Mouse (Mus musculus) stomach, embryonic 15.5 days (tissue): ENCODE measurements around the gene Fuom. TPM values are rescaled to one million over a fixed set of nuclear protein-coding genes. Genes with fewer than 3 reads are reported as not detected.
A peak's percentile ranks its signal among the peaks of the same experiment; 100 is the strongest.
"Not testable (repeated sequence)": the region's sequence is repeated elsewhere in the genome, so short reads cannot be mapped to it uniquely, and the experiment has no call there.

Experiments
- ATAC-seq: fragments of 200-750 bp; cut with Nextera tagmentation; 2 replicates; pipeline ENCODE4 v1.8.0; 2017; ENCODE audit warnings: low read depth, moderate number of reproducible peaks, moderate TSS enrichment; ENCODE audit not compliant: insufficient read depth, low FRiP score
- H3K27ac ChIP-seq: fragments of 300-500 bp; sonication (generic); 2 replicates; pipeline ENCODE4 v1.5.1; 2015; ENCODE audit warnings: mild to moderate bottlenecking, inconsistent platforms
- H3K27me3 ChIP-seq: fragments of 300-500 bp; sonication (generic); replicated peaks from 2 replicates; pipeline ENCODE4 v1.6.1; 2015; ENCODE audit warnings: inconsistent platforms
- H3K36me3 ChIP-seq: fragments of 300-500 bp; sonication (generic); 2 replicates; pipeline ENCODE4 v1.6.1; 2015; ENCODE audit warnings: inconsistent platforms
- H3K4me1 ChIP-seq: fragments of 300-500 bp; sonication (generic); 2 replicates; pipeline ENCODE4 v1.6.1; 2015; ENCODE audit warnings: inconsistent platforms
- H3K4me2 ChIP-seq: fragments of 300-500 bp; sonication (generic); 2 replicates; pipeline ENCODE4 v1.6.1; 2015; ENCODE audit warnings: mild to moderate bottlenecking, inconsistent platforms
- H3K4me3 ChIP-seq: fragments of 300-500 bp; sonication (generic); replicated peaks from 2 replicates; pipeline ENCODE4 v1.5.1; 2015; ENCODE audit warnings: inconsistent platforms
- H3K9ac ChIP-seq: fragments of 300-500 bp; sonication (generic); 2 replicates; pipeline ENCODE4 v1.6.1; 2015; ENCODE audit warnings: inconsistent platforms
- H3K9me3 ChIP-seq: fragments of 300-500 bp; sonication (generic); 2 replicates; pipeline ENCODE4 v1.6.1; 2016; ENCODE audit warnings: inconsistent platforms
- WGBS: fragments of 180-500 bp; shearing (Covaris S2); methylation state at CpG from one replicate; pipeline ENCODE4 v1.1.7; 2015; 5-methylcytosine and 5-hydroxymethylcytosine counted together
- polyA plus RNA-seq: library from polyadenylated mRNA; unstranded; fragments of >200 nt; fragmentation: Nextera tagmentation; extraction: Ambion mirVana; gene quantifications from 2 replicates; pipeline ENCODE4 v1.2.1, GENCODE M21; 2015

Fuom gene
- polyA plus RNA-seq: 32.4 and 41.4 TPM in 2 replicates

DNA sequence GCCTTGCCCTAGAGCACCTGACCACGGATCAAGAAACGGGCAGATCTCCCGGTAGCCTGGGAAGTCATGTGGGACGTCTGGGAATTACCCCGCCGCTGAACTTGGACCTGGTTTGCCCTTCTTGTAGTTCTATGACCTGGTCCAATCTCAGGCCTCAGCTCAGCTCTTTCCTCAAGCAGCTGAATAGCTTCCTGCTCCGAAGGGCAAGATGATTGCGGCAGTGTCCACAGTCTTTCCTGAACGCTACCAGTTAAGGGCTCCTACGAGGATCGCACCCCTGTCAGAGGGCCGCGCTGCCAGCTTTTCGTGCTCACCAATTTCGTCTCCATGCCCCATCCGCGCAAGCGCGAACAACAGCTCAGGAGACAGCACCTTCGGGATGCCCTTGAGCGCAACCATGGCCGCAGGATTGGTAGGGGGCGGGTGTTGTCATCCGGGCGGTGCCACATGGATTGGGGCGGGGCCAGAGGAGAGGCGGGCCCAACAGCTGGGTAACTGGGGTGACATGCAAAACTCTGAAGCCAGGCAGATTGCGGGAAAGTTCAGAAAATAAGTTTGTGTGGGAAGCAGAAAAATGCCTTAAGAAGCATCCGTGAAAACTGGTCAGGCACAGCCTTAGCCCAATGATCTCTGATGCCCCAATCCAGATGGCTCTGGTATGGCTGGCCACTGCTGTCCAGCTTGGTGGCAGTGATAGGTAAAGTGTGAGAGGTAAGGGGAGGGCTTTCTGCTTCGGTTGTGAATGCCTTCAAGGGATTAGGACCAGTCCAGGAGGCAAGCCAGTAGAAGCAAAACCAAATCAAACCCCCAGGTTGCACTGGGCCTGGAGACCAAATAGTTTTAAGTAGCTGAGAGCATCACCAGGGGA lies at the start of gene Fuom:
Gene Fuom (minus strand): TSS at position 449 of the 868 bp plus-strand sequence.
- Histone ChIP-seq H3K9ac (peak within 1 kb of the TSS; percentile 12; the same call in 1 of the 2 replicates), H3K4me1 (peaks cover 16% of the 10 kb centered on the region), H3K9me3 (no peaks in the 10 kb centered on the region), H3K4me3 (peak within 1 kb of the TSS; percentile 48), H3K27me3 (no peaks in the 10 kb centered on the region), H3K4me2 (peak within 1 kb of the TSS; percentile 84), H3K27ac (no peak within 1 kb of the TSS), H3K36me3 (peaks cover 5% of the 10 kb centered on the region)
- peak; percentile 91 for ATAC-seq
- WGBS: 2% methylated on average over 30 of the region's 30 CpGs

DNA sequence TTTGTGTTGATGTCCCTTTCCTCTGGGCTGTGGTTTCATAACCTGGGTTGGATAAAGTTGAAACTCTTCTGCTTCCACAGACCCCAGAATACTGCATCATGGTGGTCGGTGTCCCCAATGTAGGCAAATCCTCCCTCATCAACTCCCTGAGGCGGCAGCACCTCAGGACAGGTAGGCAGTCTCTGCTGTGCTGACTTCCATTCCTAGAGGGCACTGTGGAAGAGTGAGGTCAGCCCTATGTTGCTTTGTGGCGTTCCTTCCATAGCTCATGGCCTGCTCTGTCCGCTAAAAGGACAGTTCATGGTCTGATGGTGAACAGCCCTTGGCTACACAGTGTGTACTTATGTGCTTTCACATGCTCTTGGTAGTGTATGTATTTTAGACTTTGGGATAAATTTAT lies 42.3 kb upstream of the Fuom start:
- H3K4me3 ChIP-seq: no peak overlapping the region
- H3K27ac ChIP-seq: no peak overlapping the region
- 85% methylated on average over 4 of the region's 4 CpGs for WGBS
- ATAC-seq: no peak
- H3K4me1 ChIP-seq: no peaks in the 10 kb centered on the region
- H3K36me3 ChIP-seq: no peaks in the 10 kb centered on the region
- H3K9ac ChIP-seq: no peak overlapping the region
- H3K9me3 ChIP-seq: no peaks in the 10 kb centered on the region
- H3K4me2 ChIP-seq: no peak overlapping the region
- no peaks in the 10 kb centered on the region for H3K27me3 ChIP-seq

DNA sequence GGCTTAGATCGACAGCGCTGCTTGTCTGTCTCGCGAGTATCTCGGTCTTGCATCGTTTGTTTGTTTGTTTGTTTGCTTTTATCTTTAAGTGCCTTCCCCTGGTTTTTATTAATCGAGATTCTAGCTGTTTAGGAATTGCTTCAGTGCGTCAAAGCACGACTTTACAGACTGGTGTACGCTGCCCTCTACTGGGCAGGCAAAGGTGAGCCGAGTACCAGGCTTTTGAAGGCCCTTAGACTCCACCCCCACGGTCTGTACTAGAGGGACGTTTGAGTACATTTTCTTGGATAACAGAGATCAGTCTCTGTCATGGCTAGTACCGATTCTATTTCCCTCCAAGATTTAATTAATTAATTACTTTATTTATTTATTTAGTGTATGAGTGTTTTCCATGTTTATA lies 39.1 kb upstream of the Fuom start:
- Histone ChIP-seq H3K36me3 (no peaks in the 10 kb centered on the region), H3K27ac (no peak overlapping the region), H3K9me3 (no peaks in the 10 kb centered on the region), H3K27me3 (no peaks in the 10 kb centered on the region), H3K4me2 (no peak overlapping the region), H3K9ac (no peak overlapping the region), H3K4me1 (peaks cover 4% of the 10 kb centered on the region; the same call in 1 of the 2 replicates), H3K4me3 (no peak overlapping the region)
- no peak for ATAC-seq
- 5% methylated on average over 14 of the region's 14 CpGs for WGBS

DNA sequence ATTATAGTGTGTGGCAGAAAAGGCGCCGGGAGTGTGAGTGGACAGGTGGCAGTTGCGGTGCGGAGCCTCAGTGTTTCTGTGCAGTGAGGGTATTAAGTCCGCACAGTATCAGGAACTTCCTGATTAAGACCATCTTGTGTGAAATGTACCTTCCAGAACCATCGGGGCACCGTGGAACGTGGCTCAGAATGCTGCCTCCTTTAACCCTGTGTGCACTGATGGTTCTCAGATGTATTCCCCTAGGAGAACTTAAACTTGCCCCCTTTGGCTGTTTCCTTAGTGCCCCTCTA lies 35.7 kb upstream of the Fuom start:
- Histone ChIP-seq H3K27me3 (no peaks in the 10 kb centered on the region), H3K4me1 (peaks cover 4% of the 10 kb centered on the region; the same call in 1 of the 2 replicates), H3K9ac (peak overlapping the region; percentile 78), H3K4me3 (peak overlapping the region; percentile 62), H3K9me3 (no peaks in the 10 kb centered on the region), H3K4me2 (peak overlapping the region; percentile 92), H3K27ac (peak overlapping the region; percentile 80), H3K36me3 (no peaks in the 10 kb centered on the region)
- 2% methylated on average over 8 of the region's 8 CpGs for WGBS
- no peak for ATAC-seq

DNA sequence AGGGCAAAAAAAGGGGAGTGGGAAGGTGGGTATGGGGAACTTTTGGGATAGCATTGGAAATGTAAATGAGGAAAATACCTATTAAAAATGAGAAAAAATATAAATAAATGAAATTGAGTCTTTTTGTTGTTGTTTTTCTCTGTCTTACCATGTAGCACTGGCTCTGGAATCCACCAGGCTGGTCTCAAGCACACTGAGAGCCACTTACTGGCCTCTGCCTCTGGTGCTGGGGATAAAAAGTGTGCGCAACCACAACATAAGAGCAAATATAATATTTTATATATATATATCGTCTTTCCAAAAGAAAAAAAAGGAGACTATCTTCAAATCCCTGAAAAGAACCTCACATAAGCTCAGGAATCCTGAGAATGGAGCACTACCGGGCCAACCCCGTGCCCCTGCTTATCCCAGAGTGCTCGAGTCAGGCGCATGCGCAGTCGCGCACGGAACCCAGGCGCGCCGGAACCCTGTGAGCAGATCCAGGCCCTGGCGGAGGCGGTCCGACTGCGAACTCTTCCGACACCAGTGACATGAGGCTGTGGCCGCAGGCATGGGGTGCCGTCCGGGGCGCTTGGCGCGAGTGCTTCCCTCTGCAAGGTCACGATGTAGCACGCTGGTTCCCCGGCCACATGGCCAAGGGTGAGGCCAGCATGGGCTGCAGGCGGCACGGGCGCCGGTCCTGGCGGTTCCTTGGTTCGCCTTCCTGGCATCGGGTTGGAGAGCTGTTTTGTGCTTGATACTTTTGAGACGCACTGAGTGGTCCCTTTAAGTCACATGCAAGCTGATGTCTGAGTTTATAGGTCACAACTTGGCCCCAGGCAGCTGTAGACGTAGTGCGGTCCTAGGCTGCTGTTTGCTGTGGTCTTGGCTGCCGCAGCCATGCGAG lies 35.1 kb upstream of the Fuom start, which contains the start of gene Mtg1:
Gene Mtg1 (plus strand): TSS at position 430 of the 886 bp plus-strand sequence.
- peaks cover 4% of the 10 kb centered on the region; the same call in 1 of the 2 replicates for H3K4me1 ChIP-seq
- H3K27ac ChIP-seq: peak within 1 kb of the TSS; percentile 80
- no peaks in the 10 kb centered on the region for H3K36me3 ChIP-seq
- peak within 1 kb of the TSS; percentile 78 for H3K9ac ChIP-seq
- no peaks in the 10 kb centered on the region for H3K27me3 ChIP-seq
- H3K4me2 ChIP-seq: peak within 1 kb of the TSS; percentile 92
- WGBS: 1% methylated on average over 39 of the region's 39 CpGs
- peak; percentile 98 for ATAC-seq
- H3K4me3 ChIP-seq: peak within 1 kb of the TSS; percentile 62
- no peaks in the 10 kb centered on the region for H3K9me3 ChIP-seq

DNA sequence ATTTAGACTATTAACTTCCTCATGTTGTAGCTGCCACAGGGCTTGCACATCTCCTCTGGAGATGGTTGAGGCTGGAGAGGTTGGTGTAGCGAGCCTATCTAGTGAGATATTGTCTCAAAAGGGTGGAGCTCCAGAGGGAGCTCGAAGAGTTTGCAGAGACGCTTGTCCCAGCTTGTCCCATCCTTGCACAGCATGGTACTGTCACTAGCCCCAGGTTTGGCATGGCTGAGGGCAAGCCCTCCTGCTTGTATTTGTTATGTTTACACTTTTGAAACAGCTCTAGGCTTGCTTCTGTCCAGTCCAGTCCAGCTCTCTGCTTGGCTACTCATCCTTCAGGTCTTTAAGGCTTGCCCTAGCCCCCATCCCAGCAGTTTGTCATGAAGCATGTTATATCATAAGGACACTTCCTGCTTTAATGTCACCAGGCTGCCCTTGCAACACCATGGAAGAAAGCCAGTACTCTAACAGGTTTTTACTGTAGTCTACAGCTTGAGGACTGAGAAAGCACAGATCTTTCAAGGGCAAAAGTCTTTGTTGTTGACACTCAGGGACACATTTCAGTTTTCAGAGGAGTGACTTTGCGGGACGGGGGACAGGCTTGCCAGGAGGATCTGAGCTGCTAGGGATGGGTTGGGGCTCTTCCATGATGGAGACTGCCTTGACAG lies 33.0 kb upstream of the Fuom start:
- Histone ChIP-seq H3K27ac (no peak overlapping the region), H3K9ac (no peak overlapping the region), H3K27me3 (no peaks in the 10 kb centered on the region), H3K4me1 (peaks cover 4% of the 10 kb centered on the region; the same call in 1 of the 2 replicates), H3K36me3 (no peaks in the 10 kb centered on the region), H3K4me3 (no peak overlapping the region), H3K4me2 (no peak overlapping the region), H3K9me3 (no peaks in the 10 kb centered on the region)
- ATAC-seq: no peak
- WGBS: 85% methylated on average over 5 of the region's 5 CpGs

DNA sequence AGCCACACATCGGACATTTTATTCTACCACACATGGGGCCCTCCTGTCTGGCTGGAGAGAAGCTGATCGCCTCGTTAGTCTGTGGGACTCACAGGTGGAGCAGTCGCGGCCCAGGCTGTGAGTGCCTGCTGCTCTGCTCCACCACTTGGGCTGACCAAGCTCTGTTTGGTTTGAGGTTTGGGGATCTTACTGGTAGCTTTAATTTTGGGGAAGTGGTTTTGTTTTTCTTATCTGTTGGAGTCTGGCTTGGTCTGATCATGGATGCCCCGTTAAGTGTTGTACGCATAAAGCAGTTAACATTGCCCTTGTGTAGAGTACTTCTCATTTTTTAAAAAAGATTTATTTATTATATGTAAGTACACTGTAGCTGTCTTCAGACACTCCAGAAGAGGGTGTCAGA lies 31.8 kb upstream of the Fuom start:
- H3K4me1 ChIP-seq, ATAC-seq: not testable (repeated sequence)
- 91% methylated on average over 7 of the region's 7 CpGs for WGBS

DNA sequence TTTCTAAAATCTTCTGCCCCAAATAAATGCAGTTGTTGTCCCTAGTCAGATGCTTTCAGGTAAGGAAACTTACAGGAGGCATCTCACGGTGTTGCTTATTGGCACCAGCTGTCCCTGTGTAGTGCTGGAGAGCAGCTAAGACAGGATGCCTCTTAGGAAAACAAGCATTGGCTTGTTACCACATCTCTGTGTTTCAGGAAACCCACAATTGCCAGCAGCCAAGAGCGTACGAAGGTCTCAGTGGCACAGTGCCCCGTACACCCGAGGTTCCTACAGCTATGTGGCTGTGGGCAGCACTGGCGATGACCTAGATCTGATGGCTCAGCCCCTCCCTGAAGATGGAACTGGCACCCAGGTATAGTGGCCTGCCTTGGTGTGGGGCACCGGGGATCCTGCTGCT lies 29.9 kb upstream of the Fuom start:
- not testable (repeated sequence) for H3K9ac ChIP-seq, H3K27me3 ChIP-seq, ATAC-seq, H3K4me1 ChIP-seq, H3K4me2 ChIP-seq, H3K36me3 ChIP-seq, H3K9me3 ChIP-seq, H3K4me3 ChIP-seq, H3K27ac ChIP-seq
- 87% methylated on average over 7 of the region's 7 CpGs for WGBS

More for the DNA sequence above, 31.8 kb upstream of the Fuom start:
- not testable (repeated sequence) for H3K4me3 ChIP-seq, H3K9me3 ChIP-seq, H3K9ac ChIP-seq, H3K27ac ChIP-seq, H3K36me3 ChIP-seq, H3K4me2 ChIP-seq, H3K27me3 ChIP-seq

DNA sequence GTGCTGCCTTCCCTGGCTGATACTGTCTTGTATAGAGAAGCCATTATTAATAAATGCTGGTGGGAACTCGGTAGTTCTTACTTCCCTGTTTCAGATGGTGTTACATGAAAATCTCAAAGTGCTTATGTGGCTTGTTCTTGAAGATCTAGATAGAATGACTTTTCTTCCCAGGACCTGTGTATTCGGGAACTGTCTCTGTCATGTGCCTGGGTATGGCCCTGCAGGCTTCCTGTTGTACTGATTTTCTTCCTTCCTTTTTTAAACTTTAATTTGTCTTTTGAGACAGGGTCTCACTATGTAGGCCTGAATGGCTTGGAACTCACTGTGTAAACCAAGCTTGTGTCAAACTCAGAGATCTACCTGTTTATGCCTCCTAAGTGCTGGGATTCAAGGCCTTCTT lies 25.7 kb upstream of the Fuom start:
- no peak overlapping the region for H3K9ac ChIP-seq
- peaks cover 13% of the 10 kb centered on the region for H3K4me1 ChIP-seq
- H3K27ac ChIP-seq: no peak overlapping the region
- no peaks in the 10 kb centered on the region for H3K27me3 ChIP-seq
- no peaks in the 10 kb centered on the region for H3K9me3 ChIP-seq
- H3K4me2 ChIP-seq: no peak overlapping the region
- ATAC-seq: no peak
- 70% methylated on average over 2 of the region's 2 CpGs for WGBS
- peaks cover 8% of the 10 kb centered on the region; the same call in 1 of the 2 replicates for H3K36me3 ChIP-seq
- no peak overlapping the region for H3K4me3 ChIP-seq

DNA sequence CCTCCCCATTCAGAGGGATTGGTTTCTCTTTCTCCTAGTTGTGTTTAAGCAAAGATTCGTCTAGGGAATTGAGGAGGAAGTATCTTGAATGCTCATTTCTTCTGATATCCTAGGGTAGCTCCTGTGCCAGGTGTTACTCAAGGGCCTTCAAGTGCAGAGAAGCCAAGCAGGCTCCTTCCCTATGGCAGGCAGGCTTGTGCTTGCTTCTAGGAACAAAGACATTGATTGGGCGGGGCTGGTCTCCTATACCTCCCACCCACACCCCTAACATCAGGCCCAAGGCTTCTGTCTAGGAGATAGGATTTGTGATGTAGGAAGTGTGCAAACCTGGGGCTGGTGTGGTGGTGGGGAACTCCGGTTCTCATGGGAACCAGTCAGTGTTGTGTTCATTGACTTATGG lies 24.7 kb upstream of the Fuom start:
- Histone ChIP-seq H3K36me3 (peaks cover 8% of the 10 kb centered on the region; the same call in 1 of the 2 replicates), H3K4me1 (peaks cover 13% of the 10 kb centered on the region), H3K27ac (peak overlapping the region; percentile 48; the same call in 1 of the 2 replicates), H3K9ac (no peak overlapping the region), H3K4me2 (peak overlapping the region; percentile 42), H3K27me3 (no peaks in the 10 kb centered on the region), H3K4me3 (peak overlapping the region; percentile 14; the same call in 1 of the 2 replicates), H3K9me3 (no peaks in the 10 kb centered on the region)
- no peak for ATAC-seq
- 72% methylated on average over 3 of the region's 3 CpGs for WGBS

DNA sequence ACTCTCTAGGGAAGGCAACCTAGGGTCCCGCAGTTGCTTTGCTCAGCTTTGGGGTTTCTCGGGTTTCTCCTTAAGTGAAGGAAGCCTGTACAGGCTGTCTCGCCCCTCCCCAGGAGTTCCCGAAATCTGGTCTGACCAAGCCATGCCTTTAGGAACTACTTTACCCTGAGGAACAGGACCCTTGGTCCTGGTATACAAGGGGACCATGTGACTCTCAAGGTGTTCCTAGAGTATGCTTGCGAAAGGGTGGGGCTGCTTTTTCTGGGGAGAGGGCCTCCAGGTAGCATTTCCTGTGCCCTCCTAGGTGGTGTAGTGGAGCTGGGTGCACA lies 23.7 kb upstream of the Fuom start:
- peak overlapping the region; percentile 90 for H3K9ac ChIP-seq
- peak overlapping the region; percentile 67 for H3K4me2 ChIP-seq
- ATAC-seq: no peak
- no peaks in the 10 kb centered on the region for H3K9me3 ChIP-seq
- H3K27ac ChIP-seq: peak overlapping the region; percentile 72; the same call in 1 of the 2 replicates
- H3K36me3 ChIP-seq: peaks cover 8% of the 10 kb centered on the region; the same call in 1 of the 2 replicates
- WGBS: 4% methylated on average over 5 of the region's 5 CpGs
- peaks cover 13% of the 10 kb centered on the region for H3K4me1 ChIP-seq
- H3K4me3 ChIP-seq: peak overlapping the region; percentile 73
- H3K27me3 ChIP-seq: no peaks in the 10 kb centered on the region
